Mouse (Mus musculus): Measurements from ENCODE around the gene Mns1.

Mns1 gene

GRCm38 (mm10) chr9:72434876-72435275 is 2.9 kb upstream of the Mns1 start:
- DNase-seq = no peak

DNA sequence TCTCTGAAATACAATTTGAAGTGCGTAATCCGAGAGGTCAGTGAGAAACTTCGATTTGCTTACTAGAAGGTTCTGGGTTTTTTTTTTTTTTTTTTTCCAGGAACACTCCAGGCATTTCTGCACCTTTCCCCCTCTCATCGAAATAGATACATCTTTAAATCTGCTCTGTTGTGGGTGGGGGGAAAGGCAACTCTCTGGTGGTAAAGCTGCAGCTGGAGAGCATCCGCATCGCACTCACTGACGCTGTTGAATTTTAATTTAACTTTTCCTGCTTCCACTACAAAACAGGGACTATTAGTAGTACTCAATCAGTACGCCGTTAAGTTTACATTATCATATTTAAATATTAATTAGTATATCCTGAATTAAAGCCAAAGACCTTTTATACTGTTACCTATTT is 938 bp downstream of the Mns1 start:
- DNase-seq = no peak

DNA sequence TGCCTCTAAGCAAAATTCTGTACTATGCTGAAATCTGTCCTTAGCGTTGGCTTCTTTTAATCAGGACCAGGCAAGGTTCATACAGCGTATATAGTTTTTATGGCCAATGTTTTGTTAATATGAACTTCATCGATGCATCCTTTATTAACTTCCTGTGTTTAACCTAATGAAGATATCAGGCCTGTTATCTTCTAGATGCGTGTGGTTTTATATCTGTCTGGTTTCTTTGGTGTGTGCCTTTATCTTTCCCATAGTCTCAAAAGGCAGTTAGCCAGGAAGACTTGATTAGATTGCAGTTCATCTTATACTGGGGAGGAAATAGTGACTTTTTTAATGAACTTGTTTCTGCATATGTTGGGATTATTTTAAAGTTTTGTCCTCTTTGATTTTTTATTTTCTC is 2.5 kb downstream of the Mns1 start:
- DNase-seq = no peak

GRCm38 (mm10) chr9:72440948-72441926 is 3.4 kb downstream of the Mns1 start:
- peak; percentile 76 for DNase-seq

DNA sequence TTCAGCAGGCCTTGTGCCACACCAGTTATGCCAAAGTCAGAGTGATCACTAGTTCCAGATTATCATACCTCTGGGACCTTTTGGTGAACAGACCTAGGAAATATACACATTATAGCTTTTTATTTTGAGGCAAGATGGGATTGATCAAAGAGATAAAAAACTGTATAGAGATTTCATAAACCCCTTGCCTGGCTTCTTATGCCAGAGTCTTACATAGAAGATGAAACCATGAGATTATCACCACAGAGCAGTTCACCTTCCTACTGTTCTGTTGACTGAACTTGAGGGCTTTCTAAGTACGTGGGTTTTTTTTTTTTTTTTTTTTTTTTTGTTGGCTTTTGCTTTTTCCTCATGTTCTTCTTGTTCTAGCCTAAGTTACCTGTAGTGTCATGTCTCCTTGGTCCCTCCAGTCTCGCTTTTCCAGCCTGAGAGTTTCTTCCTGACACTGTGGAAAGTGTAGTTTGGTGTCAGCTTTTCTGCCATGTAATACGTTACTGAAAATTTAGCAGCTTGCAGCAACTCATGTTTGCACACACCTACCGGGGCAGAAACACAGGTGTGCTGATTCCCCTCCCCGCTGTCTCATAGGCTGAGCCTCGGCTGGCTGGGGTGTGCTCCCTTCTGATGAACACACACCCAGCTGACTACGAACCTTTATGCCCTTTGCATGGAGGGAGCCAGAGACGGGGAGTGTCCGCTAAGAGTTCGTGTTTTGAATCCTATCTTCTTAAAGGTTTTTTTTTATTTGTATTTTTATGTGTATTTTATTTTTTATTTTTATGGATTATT is 4.3 kb downstream of the Mns1 start:
- DNase-seq = peak; percentile 61

- DNase-seq = peak; percentile 91
Observed at GRCm38 (mm10) chr9:72448026-72448425, 10.2 kb downstream of the Mns1 start.

DNA sequence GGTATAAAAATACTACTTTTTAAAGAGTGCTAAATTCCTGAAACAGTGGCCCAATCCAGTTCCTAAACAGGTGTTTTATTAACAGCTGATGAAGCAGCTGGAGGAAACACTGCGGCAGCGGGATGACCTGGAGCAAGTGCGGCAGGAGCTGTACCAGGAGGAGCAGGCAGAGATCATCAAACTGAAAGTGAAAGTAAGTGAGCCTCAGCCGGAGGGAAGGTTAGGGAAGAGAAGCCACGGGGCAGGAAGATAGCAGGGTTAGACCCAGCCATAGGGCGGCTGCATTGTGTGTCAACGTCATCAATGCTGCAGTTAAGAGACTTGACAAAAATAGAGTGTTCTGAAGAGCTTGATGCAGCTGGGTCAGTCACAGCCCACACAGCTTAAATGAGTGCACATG is 11.6 kb downstream of the Mns1 start:
- DNase-seq = peak; percentile 97

DNA sequence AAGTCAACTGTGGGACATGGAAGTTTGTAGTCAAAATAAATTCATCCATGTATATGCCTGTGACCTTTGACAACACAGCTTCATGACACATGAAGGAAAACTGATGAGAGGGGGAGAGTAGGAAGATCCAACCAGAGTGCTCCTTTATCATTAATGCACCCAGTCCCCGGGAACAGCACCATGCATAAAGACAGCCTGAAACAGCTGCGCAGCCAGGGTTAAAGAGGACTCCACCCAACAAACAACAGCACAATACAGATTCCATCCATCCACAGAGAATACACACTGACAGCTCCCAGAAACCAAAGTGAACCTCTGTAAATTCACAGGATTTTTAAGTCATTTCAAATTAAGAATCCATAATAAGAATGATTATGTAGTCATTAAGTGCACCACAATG is 12.0 kb downstream of the Mns1 start:
- DNase-seq = no peak

GRCm38 (mm10) chr9:72450363-72450762 is 12.6 kb downstream of the Mns1 start:
- peak; percentile 83 for DNase-seq

DNA sequence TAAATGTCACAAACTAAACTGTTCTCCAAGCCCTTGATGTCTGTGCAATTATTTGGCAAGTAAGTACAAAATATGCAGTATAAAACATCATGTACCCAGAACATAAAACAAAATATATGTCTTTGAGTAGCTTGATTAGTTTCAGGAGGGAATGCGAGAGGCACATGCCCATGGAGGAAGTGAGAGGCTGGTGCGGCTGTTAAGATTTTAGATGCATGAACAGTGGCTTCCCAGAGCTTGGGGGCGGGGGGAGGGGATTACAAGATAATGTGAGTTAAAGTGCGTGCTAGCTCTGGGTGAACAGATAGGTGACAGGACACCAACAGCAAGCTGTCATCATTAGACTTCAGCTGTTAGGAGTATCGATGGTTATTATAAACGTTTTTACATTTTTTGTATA is 13.3 kb downstream of the Mns1 start:
- peak; percentile 55 for DNase-seq

- peak; percentile 8 for DNase-seq
Observed at GRCm38 (mm10) chr9:72454281-72454680, 16.5 kb downstream of the Mns1 start.

- peak; percentile 24 for DNase-seq
Observed at GRCm38 (mm10) chr9:72456374-72456773, 18.6 kb downstream of the Mns1 start.

GRCm38 (mm10) chr9:72458233-72458632 is 20.4 kb downstream of the Mns1 start:
- DNase-seq = peak; percentile 88

GRCm38 (mm10) chr9:72459703-72460102 is 21.9 kb downstream of the Mns1 start:
- DNase-seq = peak; percentile 21

DNA sequence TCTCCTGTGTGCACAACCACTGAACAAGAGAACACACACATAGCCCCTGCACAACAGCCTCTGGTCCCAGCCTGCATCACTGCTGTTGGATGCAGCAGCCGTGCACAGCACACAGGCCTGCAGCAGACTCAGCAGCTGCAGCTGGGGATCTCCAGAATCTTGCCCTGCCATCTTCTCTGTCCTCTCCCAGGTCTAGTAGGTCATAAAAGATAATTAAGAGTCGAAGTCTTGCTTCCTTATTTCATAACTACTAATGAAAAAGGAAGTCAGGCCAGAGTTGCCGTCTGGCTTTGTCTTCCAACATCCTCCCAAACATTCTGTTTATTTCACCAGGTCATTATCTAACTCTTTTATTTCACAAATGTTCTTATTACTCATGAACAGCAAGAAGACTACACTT is 23.0 kb downstream of the Mns1 start:
- DNase-seq = peak; percentile 34

GRCm38 (mm10) chr9:72462427-72462826 is 24.6 kb downstream of the Mns1 start:
- peak; percentile 14 for DNase-seq

DNA sequence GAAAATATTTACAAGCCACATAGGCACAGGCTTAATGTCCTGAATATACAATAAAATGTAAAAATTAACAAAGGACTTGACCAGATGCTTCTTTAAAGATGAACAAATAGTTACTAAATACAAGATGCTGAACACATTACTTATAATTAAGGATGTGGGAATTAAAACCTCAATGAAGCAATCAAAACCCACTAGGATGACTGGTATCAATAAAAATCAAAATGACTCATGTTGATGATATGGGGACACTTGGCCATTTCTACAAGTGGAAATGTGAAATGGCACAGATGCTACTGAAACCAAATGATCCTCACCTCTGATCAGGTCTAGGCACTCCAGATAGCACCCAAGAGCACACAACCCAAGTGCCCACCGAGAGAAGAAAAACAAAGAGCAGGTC is 27.0 kb downstream of the Mns1 start:
- peak; percentile 12 for DNase-seq

DNA sequence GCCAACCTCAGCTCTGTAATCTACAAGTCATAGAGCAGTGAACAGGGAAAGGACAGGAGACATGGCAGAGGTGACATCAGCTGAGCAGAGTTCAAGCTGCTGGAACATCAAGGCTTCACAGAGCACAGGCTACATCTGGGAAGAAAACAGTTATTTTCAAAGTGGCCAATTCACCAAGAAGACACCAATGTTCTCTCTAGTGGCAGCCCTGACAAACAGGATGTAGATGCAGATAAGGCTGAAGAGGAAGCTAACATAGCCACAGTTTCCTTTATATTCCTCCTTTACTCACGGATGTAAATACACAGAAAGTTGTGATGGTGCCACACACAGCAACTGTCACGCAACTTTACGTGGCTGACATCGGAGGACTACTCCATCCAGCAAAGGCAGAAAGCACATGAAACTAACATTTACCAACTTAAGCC is 28.0 kb downstream of the Mns1 start:
- peak; percentile 81 for DNase-seq

DNA sequence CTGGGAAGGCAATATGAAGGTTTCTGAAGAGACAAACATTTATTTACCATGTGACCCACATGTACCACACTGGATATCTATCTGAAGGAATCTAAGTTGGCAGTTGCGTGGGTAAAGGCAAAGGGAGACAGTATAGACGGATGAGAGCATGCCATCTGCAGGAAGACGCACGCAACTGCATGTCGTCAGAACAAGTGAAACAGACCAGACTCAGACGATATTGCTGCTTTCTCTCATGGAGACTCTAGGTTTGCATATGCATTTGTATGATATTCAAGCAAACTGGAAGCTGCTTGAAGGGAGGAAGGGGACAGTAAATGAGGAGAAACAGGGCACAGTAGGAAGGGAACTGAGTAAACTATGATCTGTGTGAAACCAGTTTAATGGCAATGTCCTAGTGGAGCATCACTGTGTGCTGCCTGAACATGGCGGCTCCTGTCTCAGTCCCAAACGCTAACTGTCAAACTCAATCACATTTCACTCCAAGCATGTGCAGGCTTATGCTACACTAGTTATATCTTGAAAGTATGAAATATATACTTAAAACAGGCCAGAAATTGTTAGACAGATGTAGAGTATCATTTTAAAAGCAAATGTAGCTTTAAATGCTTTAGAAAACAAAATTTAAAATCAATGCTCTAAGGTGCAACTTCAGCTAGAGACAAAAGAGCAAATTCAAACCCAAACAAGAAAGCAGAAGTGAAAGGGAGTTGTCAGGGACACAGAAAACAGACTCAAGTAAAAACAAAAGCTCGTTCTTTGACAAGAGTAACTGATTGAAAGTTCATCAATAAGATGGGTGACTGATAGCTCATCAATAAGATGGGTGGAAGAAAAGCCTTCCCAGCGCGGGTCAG is 30.0 kb downstream of the Mns1 start:
- peak; percentile 84 for DNase-seq

- peak; percentile 78 for DNase-seq
Observed at GRCm38 (mm10) chr9:72468616-72469015, 30.8 kb downstream of the Mns1 start.

DNA sequence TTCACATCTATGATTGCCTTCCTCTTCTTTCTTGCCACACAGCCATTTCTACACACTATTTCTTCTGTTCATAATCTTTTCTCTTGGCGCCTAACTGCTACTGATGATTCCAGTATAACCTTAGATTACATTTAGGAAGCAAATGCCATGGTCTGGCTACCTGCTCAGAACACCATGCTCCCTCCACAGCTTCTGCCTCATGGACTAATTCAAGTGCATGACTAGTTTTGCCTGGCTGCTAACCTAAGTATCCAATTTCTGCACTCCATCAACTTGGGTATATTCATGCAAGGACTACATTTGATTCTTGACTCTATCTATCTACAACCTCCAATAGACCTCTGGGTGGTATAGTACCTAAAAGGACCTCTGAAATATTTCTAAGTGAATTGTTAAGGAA is 32.0 kb downstream of the Mns1 start:
- DNase-seq = no peak

GRCm38 (mm10) chr9:72475511-72475910 is 37.7 kb downstream of the Mns1 start:
- peak; percentile 37 for DNase-seq

GRCm38 (mm10) chr9:72477306-72477705 is 39.5 kb downstream of the Mns1 start:
- DNase-seq = no peak

Measured in heart, adult 11 months (tissue).